Mouse (Mus musculus) forebrain, postnatal 0 days (tissue): ENCODE results near the gene Sdhc. TPM values are rescaled to one million over a fixed set of nuclear protein-coding genes. Genes with fewer than 3 reads are reported as not detected.

Experiments
- ATAC-seq: fragments of 200-750 bp; cut with Nextera tagmentation; 2 replicates; pipeline ENCODE4 v1.8.0; 2017; ENCODE audit warnings: mild to moderate bottlenecking, moderate library complexity
- DNase-seq: peaks from one replicate; pipeline ENCODE4 v3.0.0-alpha.2; 2015
- H3K27ac ChIP-seq: fragments of 300-500 bp; sonication (generic); 2 replicates; pipeline ENCODE4 v1.5.1; 2014; ENCODE audit warnings: low read depth, mild to moderate bottlenecking, antibody characterized with exemption, low read length, moderate library complexity, mixed read lengths
- H3K27me3 ChIP-seq: fragments of 300-500 bp; sonication (generic); 2 replicates; pipeline ENCODE4 v1.6.1; 2014; ENCODE audit warnings: mild to moderate bottlenecking, low read length, mixed read lengths; ENCODE audit not compliant: insufficient read depth
- H3K36me3 ChIP-seq: fragments of 300-500 bp; sonication (generic); 2 replicates; pipeline ENCODE4 v1.6.1; 2014; ENCODE audit warnings: mild to moderate bottlenecking, moderate library complexity; ENCODE audit not compliant: insufficient read depth
- H3K4me1 ChIP-seq: fragments of 300-500 bp; sonication (generic); 2 replicates; pipeline ENCODE4 v1.6.1; 2014; ENCODE audit warnings: antibody characterized with exemption; ENCODE audit not compliant: insufficient read depth
- H3K4me2 ChIP-seq: fragments of 300-500 bp; sonication (generic); 2 replicates; pipeline ENCODE4 v1.6.1; 2014; ENCODE audit warnings: low read depth, mild to moderate bottlenecking, moderate library complexity
- H3K4me3 ChIP-seq: fragments of 300-500 bp; sonication (generic); 2 replicates; pipeline ENCODE4 v1.5.1; 2014; ENCODE audit warnings: low read depth, low read length, mixed read lengths
- H3K9ac ChIP-seq: fragments of 300-500 bp; sonication (generic); 2 replicates; pipeline ENCODE4 v1.6.1; 2014; ENCODE audit warnings: mild to moderate bottlenecking
- H3K9me3 ChIP-seq: fragments of 300-500 bp; sonication (generic); 2 replicates; pipeline ENCODE4 v1.6.1; 2016; ENCODE audit warnings: low read length
- CTCF ChIP-seq: sonication (generic); IDR thresholded peaks from 2 replicates; pipeline ENCODE4 v1.5.1; 2016; ENCODE audit warnings: antibody characterized with exemption, control low read depth, low read depth
- WGBS: fragments of 180-500 bp; shearing (Covaris S2); extraction: QIAGEN DNeasy Blood & Tissue Kit; methylation state at CpG from one replicate; pipeline ENCODE4 v1.1.7; 2014; 5-methylcytosine and 5-hydroxymethylcytosine counted together
- polyA plus RNA-seq: library from polyadenylated mRNA; unstranded; fragments of >200 nt; fragmentation: Nextera tagmentation; extraction: Ambion mirVana; gene quantifications from 2 replicates; pipeline ENCODE4 v1.2.1, GENCODE M21; 2015
- total RNA-seq: library from RNA; depleted of rRNA; stranded (reverse); fragments of >200 nt; gene quantifications from 2 replicates; pipeline ENCODE4 v1.2.3, GENCODE M21; 2014

The Sdhc gene
- total and polyA plus RNA-seq, 2 experiments from 2014 or later = 197 to 285 TPM

DNA sequence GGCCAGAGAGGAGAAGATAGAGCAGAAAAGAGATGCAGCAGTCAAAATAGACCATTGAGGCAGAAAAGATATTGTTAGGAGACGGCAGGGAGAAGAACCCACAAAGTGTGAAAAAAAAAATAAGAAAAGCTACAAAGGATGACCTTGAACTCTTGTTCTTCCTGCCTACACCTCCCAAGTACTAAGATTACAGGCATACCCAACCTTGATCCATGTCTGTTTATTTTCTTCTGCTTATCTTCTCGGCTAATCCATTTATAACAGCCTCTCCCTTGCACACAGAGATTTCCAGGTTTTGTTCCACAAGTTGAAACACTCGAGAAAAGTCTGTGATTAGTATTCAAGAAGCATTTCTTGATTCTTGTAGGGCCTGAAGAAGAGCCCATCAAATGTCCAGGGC lies 19.5 kb upstream of the Sdhc start:
- TF ChIP-seq CTCF = no peak
- H3K4me3 ChIP-seq = no peak overlapping the region
- no peak overlapping the region for H3K4me2 ChIP-seq
- H3K9me3 ChIP-seq = no peaks in the 10 kb centered on the region
- H3K27me3 ChIP-seq = no peaks in the 10 kb centered on the region
- H3K27ac ChIP-seq = no peak overlapping the region
- no peaks in the 10 kb centered on the region for H3K4me1 ChIP-seq
- H3K36me3 ChIP-seq = no peaks in the 10 kb centered on the region
- ATAC-seq = no peak
- no peak for DNase-seq
- WGBS = 62% methylated on average over 3 of the region's 3 CpGs
- H3K9ac ChIP-seq = no peak overlapping the region

DNA sequence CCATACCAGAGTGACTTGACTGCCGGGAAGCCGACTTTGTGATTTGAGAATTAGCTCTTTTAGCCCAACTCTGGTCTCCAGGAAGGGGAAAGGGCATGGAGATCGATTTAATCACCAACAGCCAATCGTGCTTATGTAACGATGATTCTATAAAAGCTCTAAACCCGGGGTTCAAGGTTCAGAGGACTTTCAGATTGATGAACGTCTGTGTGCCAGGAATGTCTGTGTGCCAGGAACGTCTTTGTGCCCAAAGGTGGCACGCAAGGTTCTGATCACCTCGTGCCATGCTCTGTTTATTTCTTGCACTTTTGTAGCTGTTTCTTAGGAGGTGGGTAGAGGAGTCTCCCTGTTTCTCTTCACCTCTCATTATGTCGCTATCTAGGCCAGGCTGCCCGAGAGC lies 18.5 kb upstream of the Sdhc start:
- no peak for DNase-seq
- H3K4me1 ChIP-seq = no peaks in the 10 kb centered on the region
- 84% methylated on average over 12 of the region's 12 CpGs for WGBS
- no peaks in the 10 kb centered on the region for H3K36me3 ChIP-seq
- no peak for TF ChIP-seq CTCF
- H3K4me2 ChIP-seq = no peak overlapping the region
- H3K9me3 ChIP-seq = no peaks in the 10 kb centered on the region
- H3K4me3 ChIP-seq = no peak overlapping the region
- no peak overlapping the region for H3K9ac ChIP-seq
- no peak for ATAC-seq
- no peaks in the 10 kb centered on the region for H3K27me3 ChIP-seq
- H3K27ac ChIP-seq = no peak overlapping the region

DNA sequence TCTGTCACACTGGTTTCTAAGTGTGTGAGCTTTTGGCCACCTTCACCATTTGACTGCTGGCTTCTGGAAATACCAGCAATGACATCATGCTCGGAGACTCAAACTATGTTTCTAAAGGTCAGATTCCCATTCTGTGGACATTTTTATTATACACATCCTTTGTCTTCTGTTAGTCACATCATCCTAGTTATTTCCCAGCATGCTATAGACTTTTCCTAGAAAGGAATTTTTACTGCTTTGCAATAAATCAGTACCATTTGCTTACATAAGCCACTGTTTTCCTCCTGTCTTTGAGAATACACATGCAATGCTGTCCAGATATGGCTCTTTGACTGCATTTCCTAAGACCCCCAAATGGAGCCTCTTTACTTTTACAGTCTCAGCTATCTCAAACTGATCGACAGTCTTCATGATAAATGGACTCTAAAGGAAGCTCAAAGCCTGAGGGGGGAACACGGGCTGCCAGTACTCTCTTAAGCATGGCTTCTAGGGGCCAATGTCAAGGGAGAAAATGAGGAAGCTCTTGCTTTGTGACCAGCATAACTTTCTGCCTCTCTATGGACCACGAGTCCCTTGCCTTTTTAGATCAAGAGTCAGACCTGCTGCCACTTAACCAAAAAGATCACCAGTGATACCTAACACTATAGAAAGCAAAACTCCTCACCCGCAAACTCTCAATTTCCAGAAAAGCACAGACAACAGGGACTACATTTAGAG lies 15.4 kb upstream of the Sdhc start:
- ATAC-seq (no peak), DNase-seq (no peak)
- H3K27me3 ChIP-seq = no peaks in the 10 kb centered on the region
- WGBS = 78% methylated on average over 5 of the region's 5 CpGs
- no peaks in the 10 kb centered on the region for H3K36me3 ChIP-seq
- TF ChIP-seq CTCF = no peak
- no peak overlapping the region for H3K4me2 ChIP-seq
- H3K9ac ChIP-seq = no peak overlapping the region
- H3K27ac ChIP-seq = no peak overlapping the region
- H3K9me3 ChIP-seq = no peaks in the 10 kb centered on the region
- no peaks in the 10 kb centered on the region for H3K4me1 ChIP-seq
- H3K4me3 ChIP-seq = no peak overlapping the region

DNA sequence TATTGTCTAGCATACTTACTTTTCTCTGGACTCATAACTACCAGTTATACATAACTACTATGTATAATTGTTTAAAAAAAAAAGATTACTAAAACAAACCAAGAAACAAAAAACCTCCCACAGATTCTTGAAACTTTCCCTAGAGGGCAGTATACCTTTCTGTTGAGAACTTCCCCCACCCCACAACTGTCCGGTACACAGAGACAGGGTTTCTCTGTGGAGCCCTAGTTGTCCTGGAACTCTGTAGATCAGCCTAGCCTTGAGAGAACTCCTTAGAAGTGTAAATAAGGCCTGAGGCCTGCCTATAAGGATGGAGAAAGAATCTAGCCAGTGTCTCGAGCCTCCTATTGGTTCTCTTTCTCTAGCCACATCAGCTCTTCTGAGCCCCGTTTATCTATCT lies 13.9 kb upstream of the Sdhc start:
- peak; percentile 21; the same call in 1 of the 2 replicates for TF ChIP-seq CTCF
- H3K9ac ChIP-seq = no peak overlapping the region
- no peaks in the 10 kb centered on the region for H3K9me3 ChIP-seq
- DNase-seq = no peak
- WGBS = 38% methylated on average over 3 of the region's 3 CpGs
- no peaks in the 10 kb centered on the region for H3K4me1 ChIP-seq
- no peaks in the 10 kb centered on the region for H3K36me3 ChIP-seq
- H3K4me3 ChIP-seq = no peak overlapping the region
- peaks cover 8% of the 10 kb centered on the region for H3K27me3 ChIP-seq
- no peak overlapping the region for H3K4me2 ChIP-seq
- no peak overlapping the region for H3K27ac ChIP-seq
- ATAC-seq = no peak

DNA sequence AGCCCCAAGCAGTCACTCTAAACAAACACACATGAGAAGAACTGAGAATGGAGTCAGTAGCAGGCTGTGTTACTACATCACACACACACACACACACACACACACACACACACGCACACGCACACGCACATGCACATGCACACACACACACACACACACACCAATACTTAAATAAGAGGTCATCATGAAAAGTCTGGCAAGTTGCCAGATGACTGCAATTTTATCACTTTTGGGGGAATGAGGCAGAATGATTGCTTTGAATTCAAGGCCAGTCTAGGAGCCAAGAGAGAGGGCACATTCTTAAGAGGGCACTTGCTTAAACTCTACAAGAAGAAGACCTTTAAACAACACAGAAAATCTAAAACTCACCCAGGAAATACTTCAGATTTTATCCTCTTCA lies 12.1 kb upstream of the Sdhc start:
- ATAC-seq (no peak), DNase-seq (no peak)
- 94% methylated on average over 3 of the region's 3 CpGs for WGBS

DNA sequence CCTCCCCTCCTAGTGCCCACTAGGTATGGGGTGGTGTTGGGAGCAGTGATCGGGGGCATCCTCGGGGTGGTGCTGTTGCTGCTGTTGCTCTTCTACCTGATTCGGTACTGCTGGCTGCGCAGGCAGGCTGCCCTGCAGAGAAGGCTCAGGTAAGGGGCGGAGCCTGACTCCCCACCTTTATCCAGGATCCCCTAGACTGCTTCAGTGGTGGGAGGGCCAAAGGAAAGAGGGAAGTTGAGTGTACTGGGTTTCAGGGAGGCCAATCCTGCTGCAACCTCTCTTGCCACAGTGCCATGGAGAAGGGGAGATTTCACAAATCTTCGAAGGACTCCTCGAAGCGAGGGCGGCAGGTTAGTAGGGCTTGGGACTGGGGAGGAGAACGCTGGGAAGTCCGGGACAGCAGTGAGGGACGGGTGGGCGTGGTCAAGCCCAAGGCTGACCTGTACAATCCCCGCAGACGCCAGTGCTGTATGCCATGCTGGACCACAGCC lies 9.1 kb upstream of the Sdhc start:
- no peaks in the 10 kb centered on the region for H3K4me1 ChIP-seq
- ATAC-seq = no peak
- peaks cover 21% of the 10 kb centered on the region for H3K27me3 ChIP-seq
- H3K4me2 ChIP-seq = peak overlapping the region; percentile 24; the same call in 1 of the 2 replicates
- no peak overlapping the region for H3K27ac ChIP-seq
- H3K9ac ChIP-seq = no peak overlapping the region
- H3K36me3 ChIP-seq = no peaks in the 10 kb centered on the region
- no peak for TF ChIP-seq CTCF
- peak overlapping the region; percentile 1; the same call in 1 of the 2 replicates for H3K4me3 ChIP-seq
- no peaks in the 10 kb centered on the region for H3K9me3 ChIP-seq
- DNase-seq = no peak
- 3% methylated on average over 15 of the region's 15 CpGs for WGBS

More for the DNA sequence above, 12.1 kb upstream of the Sdhc start:
- H3K9me3 ChIP-seq = no peaks in the 10 kb centered on the region
- no peak overlapping the region for H3K9ac ChIP-seq
- no peak overlapping the region for H3K27ac ChIP-seq
- H3K36me3 ChIP-seq = no peaks in the 10 kb centered on the region
- H3K4me1 ChIP-seq = no peaks in the 10 kb centered on the region
- no peak overlapping the region for H3K4me2 ChIP-seq
- TF ChIP-seq CTCF = no peak
- H3K4me3 ChIP-seq = no peak overlapping the region
- peaks cover 15% of the 10 kb centered on the region for H3K27me3 ChIP-seq

DNA sequence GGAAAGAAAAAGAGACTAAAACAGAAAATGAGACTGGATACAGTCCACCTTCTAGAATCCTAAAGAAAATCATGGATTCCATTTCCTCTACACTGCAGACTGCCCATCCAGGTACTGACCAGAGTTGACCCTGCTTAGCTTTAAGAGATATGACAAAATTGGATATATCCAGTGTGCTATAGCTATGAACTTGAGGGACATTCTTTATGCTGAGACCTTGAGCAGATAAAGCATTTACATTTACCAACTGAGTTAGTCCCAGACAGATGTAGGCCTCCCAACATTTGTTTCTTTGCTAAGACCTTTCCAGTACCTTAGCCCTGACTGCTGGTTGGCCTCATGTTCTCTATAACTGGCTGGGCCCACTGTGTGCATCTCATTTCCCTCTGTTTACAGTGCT lies 7.6 kb upstream of the Sdhc start:
- Histone ChIP-seq H3K9ac (no peak overlapping the region), H3K36me3 (no peaks in the 10 kb centered on the region), H3K27ac (no peak overlapping the region), H3K9me3 (no peaks in the 10 kb centered on the region), H3K4me2 (no peak overlapping the region), H3K27me3 (peaks cover 21% of the 10 kb centered on the region), H3K4me1 (no peaks in the 10 kb centered on the region), H3K4me3 (no peak overlapping the region)
- no peak for TF ChIP-seq CTCF
- ATAC-seq (no peak), DNase-seq (no peak)
